Mouse (Mus musculus): ENCODE measurements at regions not wholly inside any gene's neighbourhood (a gene's known extent, or its start where the extent isn't known, plus 50 kb on each side); places are given as distances from the start of the nearest gene placed in this dataset.
A peak's percentile ranks its signal among the peaks of the same experiment; 100 is the strongest.

GRCm38 (mm10) chr4:56252375-56252774 is 487.5 kb upstream of the Gm26657 start:
- peak in 1 of 2 experiments; percentile 1 for DNase-seq

- DNase-seq: no peak
Measured at GRCm38 (mm10) chr4:56251766-56252165, 488.1 kb upstream of the Gm26657 start.

GRCm38 (mm10) chr4:56250611-56251010 is 489.3 kb upstream of the Gm26657 start:
- no peak for DNase-seq

GRCm38 (mm10) chr4:56243863-56244262 is 496.0 kb upstream of the Gm26657 start:
- DNase-seq: no peak

GRCm38 (mm10) chr4:56238496-56239488 is 501.1 kb upstream of the Gm26657 start:
- DNase-seq: no peak

GRCm38 (mm10) chr4:56231414-56231813 is 508.5 kb upstream of the Gm26657 start:
- DNase-seq: no peak

GRCm38 (mm10) chr4:56230451-56230850 is 509.4 kb upstream of the Gm26657 start:
- no peak for DNase-seq

GRCm38 (mm10) chr4:56226493-56226892 is 513.4 kb upstream of the Gm26657 start:
- DNase-seq: no peak

- peak; percentile 8 to 10 for DNase-seq
Measured at GRCm38 (mm10) chr4:56224542-56224941, 515.3 kb upstream of the Gm26657 start.

GRCm38 (mm10) chr4:56222023-56222776 is 517.7 kb upstream of the Gm26657 start:
- peak; percentile 13 to 39 for DNase-seq

GRCm38 (mm10) chr4:56220531-56220930 is 519.3 kb upstream of the Gm26657 start:
- no peak for DNase-seq

GRCm38 (mm10) chr4:56209499-56209898 is 530.4 kb upstream of the Gm26657 start:
- DNase-seq: no peak

GRCm38 (mm10) chr4:56207726-56208125 is 532.1 kb upstream of the Gm26657 start:
- DNase-seq: no peak

GRCm38 (mm10) chr4:56205069-56205468 is 534.8 kb upstream of the Gm26657 start:
- DNase-seq: no peak

- DNase-seq: no peak
Measured at GRCm38 (mm10) chr4:56193365-56193764, 546.5 kb upstream of the Gm26657 start.

- DNase-seq: no peak
Measured at GRCm38 (mm10) chr4:56192516-56192915, 547.4 kb upstream of the Gm26657 start.

GRCm38 (mm10) chr4:56179566-56179965 is 560.3 kb upstream of the Gm26657 start:
- DNase-seq: no peak

GRCm38 (mm10) chr4:56178844-56179481 is 560.9 kb upstream of the Gm26657 start:
- no peak for DNase-seq

- no peak for DNase-seq
Measured at GRCm38 (mm10) chr4:56161257-56161594, 578.6 kb upstream of the Gm26657 start.

- DNase-seq: peak; percentile 4 to 11
Measured at GRCm38 (mm10) chr4:56160551-56161256, 579.2 kb upstream of the Gm26657 start.

GRCm38 (mm10) chr4:56157521-56158065 is 582.3 kb upstream of the Gm26657 start:
- DNase-seq: no peak

- no peak for DNase-seq
Measured at GRCm38 (mm10) chr4:56150716-56151115, 589.2 kb upstream of the Gm26657 start.

Data from kidney, adult 8-10 months (tissue).